ENCODE assay signal across 17 mouse cellular contexts in genomic region chr1:193090894-193091293, GRCm38 (mm10). TPM values are rescaled to one million over a fixed set of nuclear protein-coding genes. Genes with fewer than 3 reads are reported as not detected.
DNase-seq lines count a peak whose midpoint lies in the region; ATAC-seq and TF ChIP-seq lines count a peak whose summit lies in the region.
"Had no signal": no experiment of that assay in that cellular context is flagged by ENCODE, and none has a peak within 500 bp of the region (broad histone marks: within the 10 kb centered on the region; RNA-seq: fewer than 3 reads in every experiment).

No protein-coding gene starts in this region.

- 86% methylated on average over 11 of the region's 11 CpGs for whole genome bisulfite sequencing in heart, adult 2 months
- WGBS in heart, embryonic 12.5 days, result 83% methylated on average over 11 of the region's 11 CpGs
- 84% methylated on average over 11 of the region's 11 CpGs for WGBS in neural tube, embryonic 13.5 days
- 84% methylated on average over 11 of the region's 11 CpGs for WGBS in neural tube, embryonic 14.5 days

- intact Hi-C loops in heart, adult 2 months (cut with DNase I), result no loop called here

- H3K4me3 ChIP-seq in heart, adult 2 months, result no peak overlapping the region
- no peak overlapping the region for H3K4me3 ChIP-seq in heart, embryonic 12.5 days
- H3K4me3 ChIP-seq in neural tube, embryonic 13.5 days, result no peak overlapping the region
- no peak overlapping the region for H3K4me3 ChIP-seq in neural tube, embryonic 14.5 days (ENCODE audit: low read depth, low read length)
- H3K4me3 ChIP-seq: embryonic facial prominence, embryonic 12.5 days had no signal

- ATAC-seq in heart, embryonic 12.5 days (ENCODE audit: insufficient number of reproducible peaks, low FRiP score), result no peak
- no peak for ATAC-seq in neural tube, embryonic 13.5 days (ENCODE audit: low read depth)
- no peak for ATAC-seq in neural tube, embryonic 14.5 days (ENCODE audit: low read depth)
- ATAC-seq: inflammation-experienced regulatory T-cells, adult 6 months; Patski had no signal

- H3K4me2 ChIP-seq in heart, embryonic 12.5 days, result no peak overlapping the region
- H3K4me2 ChIP-seq in neural tube, embryonic 13.5 days, result no peak overlapping the region
- H3K4me2 ChIP-seq in neural tube, embryonic 14.5 days (ENCODE audit: low read depth, low read length), result no peak overlapping the region
- H3K4me2 ChIP-seq: embryonic facial prominence, embryonic 12.5 days; heart, embryonic 11.5 days; liver, embryonic 11.5 days had no signal

- no peaks in the 10 kb centered on the region; the same call in 1 of the 2 replicates for H3K36me3 ChIP-seq in heart, adult 2 months (ENCODE audit: control insufficient read depth, insufficient read depth, low read length)
- no peaks in the 10 kb centered on the region for H3K36me3 ChIP-seq in heart, embryonic 12.5 days
- no peaks in the 10 kb centered on the region for H3K36me3 ChIP-seq in neural tube, embryonic 13.5 days
- no peaks in the 10 kb centered on the region for H3K36me3 ChIP-seq in neural tube, embryonic 14.5 days (ENCODE audit: control insufficient read depth, insufficient read depth, low read length)
- H3K36me3 ChIP-seq: embryonic facial prominence, embryonic 12.5 days had no signal

- peaks cover 17% of the 10 kb centered on the region for H3K4me1 ChIP-seq in heart, adult 2 months (ENCODE audit: control insufficient read depth, insufficient read depth, low read length)
- no peaks in the 10 kb centered on the region for H3K4me1 ChIP-seq in heart, embryonic 12.5 days (replicated peaks)
- H3K4me1 ChIP-seq in neural tube, embryonic 13.5 days (replicated peaks), result peaks cover 24% of the 10 kb centered on the region
- no peaks in the 10 kb centered on the region for H3K4me1 ChIP-seq in neural tube, embryonic 14.5 days (ENCODE audit: control insufficient read depth, insufficient read depth, low read length)

- H3K27ac ChIP-seq in heart, adult 2 months, result peak overlapping the region; percentile 62
- no peak overlapping the region for H3K27ac ChIP-seq in heart, embryonic 12.5 days (ENCODE audit: poor library complexity, severe bottlenecking)
- H3K27ac ChIP-seq in neural tube, embryonic 13.5 days (replicated peaks), result peak overlapping the region; percentile 76
- peak overlapping the region; percentile 18; the same call in 1 of the 2 replicates for H3K27ac ChIP-seq in neural tube, embryonic 14.5 days (ENCODE audit: low read depth, low read length)
- H3K27ac ChIP-seq: embryonic facial prominence, embryonic 12.5 days had no signal

- no peaks in the 10 kb centered on the region for H3K9me3 ChIP-seq in heart, embryonic 12.5 days (replicated peaks)
- H3K9me3 ChIP-seq in neural tube, embryonic 13.5 days, result no peaks in the 10 kb centered on the region
- H3K9me3 ChIP-seq in neural tube, embryonic 14.5 days (ENCODE audit: control insufficient read depth, low read length), result no peaks in the 10 kb centered on the region
- H3K9me3 ChIP-seq: embryonic facial prominence, embryonic 12.5 days had no signal

- peak; percentile 29 for DNase-seq in adrenal gland, postnatal 10 days
- no peak for DNase-seq in adrenal gland, adult 18-20 months (ENCODE audit: low spot score in 2 of 2)
- DNase-seq in heart, adult 2 months, result no peak
- no peak for DNase-seq in neural tube, embryonic 10.5 days (ENCODE audit: extremely low spot score, low spot score)
- DNase-seq in layer of hippocampus, adult 9-10 months (ENCODE audit: low spot score), result no peak
- DNase-seq: kidney, adult 2 months; kidney, postnatal 10 days; thymus, adult 2 months had no signal

- H3K9ac ChIP-seq in heart, adult 2 months (ENCODE audit: low read depth, low read length), result no peak overlapping the region
- H3K9ac ChIP-seq in heart, embryonic 12.5 days, result no peak overlapping the region
- no peak overlapping the region for H3K9ac ChIP-seq in neural tube, embryonic 13.5 days
- H3K9ac ChIP-seq in neural tube, embryonic 14.5 days (replicated peaks; ENCODE audit: low read depth, low read length), result no peak overlapping the region
- H3K9ac ChIP-seq: embryonic facial prominence, embryonic 12.5 days had no signal

- TF ChIP-seq EP300 in heart, adult 2 months (IDR thresholded peaks at IDR 0.05; ENCODE audit: insufficient read depth, low read depth, low read length), result no peak

- H3K27me3 ChIP-seq in heart, adult 2 months (ENCODE audit: control insufficient read depth, insufficient read depth, low read length), result no peaks in the 10 kb centered on the region
- H3K27me3 ChIP-seq in heart, embryonic 12.5 days (replicated peaks), result no peaks in the 10 kb centered on the region
- no peaks in the 10 kb centered on the region for H3K27me3 ChIP-seq in neural tube, embryonic 13.5 days
- no peaks in the 10 kb centered on the region for H3K27me3 ChIP-seq in neural tube, embryonic 14.5 days (ENCODE audit: control insufficient read depth, insufficient read depth, low read length)
- H3K27me3 ChIP-seq: embryonic facial prominence, embryonic 12.5 days; Patski had no signal

- TF ChIP-seq CTCF in heart, adult 2 months (IDR thresholded peaks at IDR 0.05), result no peak

- H3K79me2 ChIP-seq in heart, adult 2 months (replicated peaks; ENCODE audit: control insufficient read depth, insufficient read depth, low read length), result no peaks in the 10 kb centered on the region

- TF ChIP-seq POLR2A in heart, adult 2 months (IDR thresholded peaks at IDR 0.05; ENCODE audit: insufficient read depth, low read depth, low read length), result no peak

RNA-seq across cellular contexts. Expression of gene Diexf, which starts 39.2 kb away (rescaled TPM):
- total RNA-seq in adrenal gland, postnatal 10 days (2021), result 10 to 100 TPM; 14.8 to 16.6 TPM
- total RNA-seq in adrenal gland, adult 18-20 months (2021), result 10 to 100 TPM; 14.6 to 18.6 TPM
- 10 to 100 TPM in 1 of 2 experiments, 1 to 10 TPM in 1; 7.8 to 10.2 TPM for total RNA-seq in heart, adult 2 months (2021)
- 7.3 and 17.5 TPM in 2 replicates for polyA plus RNA-seq in heart, adult 2 months (2012; rRNA removed)
- polyA plus RNA-seq in heart, embryonic 12.5 days (2016; fragmentation: Nextera tagmentation; extraction: Ambion mirVana), result 4.8 TPM in 2 replicates
- polyA plus RNA-seq in neural tube, embryonic 13.5 days (2015; fragmentation: Nextera tagmentation; extraction: Ambion mirVana), result 6.4 and 8.9 TPM in 2 replicates
- 9.1 and 12.6 TPM in 2 replicates for polyA plus RNA-seq in neural tube, embryonic 14.5 days (2014; fragmentation: Nextera tagmentation; extraction: Ambion mirVana)

RNA-seq across cellular contexts. Expression of gene Syt14, which starts 55.3 kb away (rescaled TPM):
- 1 to 10 TPM; 4.6 to 5.7 TPM for total RNA-seq in adrenal gland, postnatal 10 days (2021)
- total RNA-seq in adrenal gland, adult 18-20 months (2021), result 1 to 10 TPM; 5.8 to 6.9 TPM
- under 1 TPM; 0.34 to 0.41 TPM for total RNA-seq in heart, adult 2 months (2021)
- 0.02 TPM in 1 of 2 replicates, not detected in the other for polyA plus RNA-seq in heart, adult 2 months (2012; rRNA removed)
- 1.4 and 1.6 TPM in 2 replicates for polyA plus RNA-seq in heart, embryonic 12.5 days (2016; fragmentation: Nextera tagmentation; extraction: Ambion mirVana)
- polyA plus RNA-seq in neural tube, embryonic 13.5 days (2015; fragmentation: Nextera tagmentation; extraction: Ambion mirVana), result 5.6 and 6.5 TPM in 2 replicates
- 10.6 and 13.0 TPM in 2 replicates for polyA plus RNA-seq in neural tube, embryonic 14.5 days (2014; fragmentation: Nextera tagmentation; extraction: Ambion mirVana)
- total RNA-seq: megakaryocyte, adult 5-6 weeks had no signal
- polyA plus RNA-seq: inflammation-experienced regulatory T-cells, adult 6 months had no signal
